Mouse (Mus musculus): ENCODE measurements around the gene Gm45521. TPM values are rescaled to one million over a fixed set of nuclear protein-coding genes. Genes with fewer than 3 reads are reported as not detected.

Gm45521 gene
- total and polyA plus RNA-seq, 3 experiments, result not detected

GRCm38 (mm10) chr14:7986913-7987312, 29.8 kb downstream of the Gm45521 start:
- Histone ChIP-seq H3K4me1 (ENCODE audit: insufficient read depth, low read depth, low read length) (0 out of 2 replicates have a peak, but pooled peaks cover 3% of the 10 kb centered on the region), H3K36me3 (replicated peaks) (no peaks in the 10 kb centered on the region), H3K27me3 (ENCODE audit: insufficient read depth, low read length) (0 out of 2 replicates have a peak, but pooled peaks cover 2% of the 10 kb centered on the region), H3K4me3 (ENCODE audit: low read depth, low read length) (no peak overlapping the region), H3K9me3 (replicated peaks) (no peaks in the 10 kb centered on the region)
- ATAC-seq (ENCODE audit: extremely low read depth, insufficient number of reproducible peaks, low FRiP score, poor library complexity, severe bottlenecking), result no peak
- DNase-seq (ENCODE audit: low spot score), result no peak
- TF ChIP-seq GATA1 (IDR thresholded peaks at IDR 0.05; ENCODE audit: borderline replicate concordance, low read length), result no peak
- TF ChIP-seq POLR2AphosphoS5 (IDR thresholded peaks at IDR 0.05; ENCODE audit: insufficient replicate concordance, low read depth, low read length), result no peak
- TF ChIP-seq GATA2 (IDR thresholded peaks at IDR 0.05; ENCODE audit: borderline replicate concordance, low read depth, low read length), result no peak
- TF ChIP-seq CTCF (IDR thresholded peaks at IDR 0.05; ENCODE audit: low read depth, low read length), result no peak
- no peak for TF ChIP-seq TAL1 (conservative IDR thresholded peaks at IDR 0.05; ENCODE audit: low read depth, low read length)

- H3K4me1 ChIP-seq (ENCODE audit: insufficient read depth, low read depth, low read length), result 0 out of 2 replicates have a peak, but pooled peaks cover 3% of the 10 kb centered on the region
Observed at GRCm38 (mm10) chr14:7989371-7989770, 32.3 kb downstream of the Gm45521 start.

GRCm38 (mm10) chr14:7989961-7990360, 32.9 kb downstream of the Gm45521 start:
- DNase-seq (ENCODE audit: low spot score), result no peak
- 0 out of 2 replicates have a peak, but pooled peaks cover 3% of the 10 kb centered on the region for H3K4me1 ChIP-seq (ENCODE audit: insufficient read depth, low read depth, low read length)
- no peak for TF ChIP-seq TAL1 (conservative IDR thresholded peaks at IDR 0.05; ENCODE audit: low read depth, low read length)
- no peak for TF ChIP-seq POLR2AphosphoS5 (IDR thresholded peaks at IDR 0.05; ENCODE audit: insufficient replicate concordance, low read depth, low read length)
- TF ChIP-seq GATA1 (IDR thresholded peaks at IDR 0.05; ENCODE audit: borderline replicate concordance, low read length), result no peak
- no peak for TF ChIP-seq CTCF (IDR thresholded peaks at IDR 0.05; ENCODE audit: low read depth, low read length)
- no peak for TF ChIP-seq GATA2 (IDR thresholded peaks at IDR 0.05; ENCODE audit: borderline replicate concordance, low read depth, low read length)
- no peak for ATAC-seq (ENCODE audit: extremely low read depth, insufficient number of reproducible peaks, low FRiP score, poor library complexity, severe bottlenecking)
- no peaks in the 10 kb centered on the region for H3K36me3 ChIP-seq (replicated peaks)
- H3K4me3 ChIP-seq (ENCODE audit: low read depth, low read length), result no peak overlapping the region
- H3K9me3 ChIP-seq (replicated peaks), result no peaks in the 10 kb centered on the region
- 0 out of 2 replicates have a peak, but pooled peaks cover 2% of the 10 kb centered on the region for H3K27me3 ChIP-seq (ENCODE audit: insufficient read depth, low read length)

More at GRCm38 (mm10) chr14:7989371-7989770, 32.3 kb downstream of the Gm45521 start:
- ATAC-seq (ENCODE audit: extremely low read depth, insufficient number of reproducible peaks, low FRiP score, poor library complexity, severe bottlenecking), result no peak
- no peak for DNase-seq (ENCODE audit: low spot score)
- 0 out of 2 replicates have a peak, but pooled peaks cover 2% of the 10 kb centered on the region for H3K27me3 ChIP-seq (ENCODE audit: insufficient read depth, low read length)
- H3K36me3 ChIP-seq (replicated peaks), result no peaks in the 10 kb centered on the region
- H3K9me3 ChIP-seq (replicated peaks), result no peaks in the 10 kb centered on the region
- TF ChIP-seq GATA2 (IDR thresholded peaks at IDR 0.05; ENCODE audit: borderline replicate concordance, low read depth, low read length) (no peak), TAL1 (conservative IDR thresholded peaks at IDR 0.05; ENCODE audit: low read depth, low read length) (no peak), GATA1 (IDR thresholded peaks at IDR 0.05; ENCODE audit: borderline replicate concordance, low read length) (no peak), POLR2AphosphoS5 (IDR thresholded peaks at IDR 0.05; ENCODE audit: insufficient replicate concordance, low read depth, low read length) (no peak), CTCF (IDR thresholded peaks at IDR 0.05; ENCODE audit: low read depth, low read length) (no peak)
- no peak overlapping the region for H3K4me3 ChIP-seq (ENCODE audit: low read depth, low read length)

- 0 out of 2 replicates have a peak, but pooled peaks cover 3% of the 10 kb centered on the region for H3K4me1 ChIP-seq (ENCODE audit: insufficient read depth, low read depth, low read length)
- H3K9me3 ChIP-seq (replicated peaks), result no peaks in the 10 kb centered on the region
- no peaks in the 10 kb centered on the region for H3K36me3 ChIP-seq (replicated peaks)
- DNase-seq (ENCODE audit: low spot score), result no peak
- no peak for ATAC-seq (ENCODE audit: extremely low read depth, insufficient number of reproducible peaks, low FRiP score, poor library complexity, severe bottlenecking)
- TF ChIP-seq GATA1 (IDR thresholded peaks at IDR 0.05; ENCODE audit: borderline replicate concordance, low read length) (no peak), GATA2 (IDR thresholded peaks at IDR 0.05; ENCODE audit: borderline replicate concordance, low read depth, low read length) (no peak), CTCF (IDR thresholded peaks at IDR 0.05; ENCODE audit: low read depth, low read length) (no peak), POLR2AphosphoS5 (IDR thresholded peaks at IDR 0.05; ENCODE audit: insufficient replicate concordance, low read depth, low read length) (no peak), TAL1 (conservative IDR thresholded peaks at IDR 0.05; ENCODE audit: low read depth, low read length) (no peak)
- no peak overlapping the region for H3K4me3 ChIP-seq (ENCODE audit: low read depth, low read length)
- H3K27me3 ChIP-seq (ENCODE audit: insufficient read depth, low read length), result 0 out of 2 replicates have a peak, but pooled peaks cover 2% of the 10 kb centered on the region
Observed at GRCm38 (mm10) chr14:7991108-7991776, 34.2 kb downstream of the Gm45521 start.

- no peak for ATAC-seq (ENCODE audit: extremely low read depth, insufficient number of reproducible peaks, low FRiP score, poor library complexity, severe bottlenecking)
- H3K4me1 ChIP-seq (ENCODE audit: insufficient read depth, low read depth, low read length), result 0 out of 2 replicates have a peak, but pooled peaks cover under 1% of the 10 kb centered on the region
Observed at GRCm38 (mm10) chr14:7992158-7992557, 35.1 kb downstream of the Gm45521 start.

GRCm38 (mm10) chr14:7994271-7994767, 37.2 kb downstream of the Gm45521 start, which contains the start of gene Dnase1l3:
TSS of gene Dnase1l3 (minus strand) at chr14:7994573.
- no peaks in the 10 kb centered on the region for H3K4me1 ChIP-seq (ENCODE audit: insufficient read depth, low read depth, low read length)
- no peak within 1 kb of the TSS for H3K4me3 ChIP-seq (ENCODE audit: low read depth, low read length)
- H3K9me3 ChIP-seq (replicated peaks), result no peaks in the 10 kb centered on the region
- H3K27me3 ChIP-seq (ENCODE audit: insufficient read depth, low read length), result 0 out of 2 replicates have a peak, but pooled peaks cover 2% of the 10 kb centered on the region
- ATAC-seq (ENCODE audit: extremely low read depth, insufficient number of reproducible peaks, low FRiP score, poor library complexity, severe bottlenecking) (no peak), DNase-seq (ENCODE audit: low spot score) (no peak)
- H3K36me3 ChIP-seq (replicated peaks), result no peaks in the 10 kb centered on the region
- TF ChIP-seq POLR2AphosphoS5 (IDR thresholded peaks at IDR 0.05; ENCODE audit: insufficient replicate concordance, low read depth, low read length), result no peak
- TF ChIP-seq GATA1 (IDR thresholded peaks at IDR 0.05; ENCODE audit: borderline replicate concordance, low read length), result no peak
- TF ChIP-seq TAL1 (conservative IDR thresholded peaks at IDR 0.05; ENCODE audit: low read depth, low read length), result no peak
- no peak for TF ChIP-seq GATA2 (IDR thresholded peaks at IDR 0.05; ENCODE audit: borderline replicate concordance, low read depth, low read length)
- TF ChIP-seq CTCF (IDR thresholded peaks at IDR 0.05; ENCODE audit: low read depth, low read length), result no peak

More at GRCm38 (mm10) chr14:7992158-7992557, 35.1 kb downstream of the Gm45521 start:
- DNase-seq (ENCODE audit: low spot score), result no peak
- H3K36me3 ChIP-seq (replicated peaks), result no peaks in the 10 kb centered on the region
- H3K27me3 ChIP-seq (ENCODE audit: insufficient read depth, low read length), result 0 out of 2 replicates have a peak, but pooled peaks cover 2% of the 10 kb centered on the region
- TF ChIP-seq CTCF (IDR thresholded peaks at IDR 0.05; ENCODE audit: low read depth, low read length), result no peak
- no peak for TF ChIP-seq POLR2AphosphoS5 (IDR thresholded peaks at IDR 0.05; ENCODE audit: insufficient replicate concordance, low read depth, low read length)
- no peak for TF ChIP-seq GATA1 (IDR thresholded peaks at IDR 0.05; ENCODE audit: borderline replicate concordance, low read length)
- TF ChIP-seq GATA2 (IDR thresholded peaks at IDR 0.05; ENCODE audit: borderline replicate concordance, low read depth, low read length), result no peak
- TF ChIP-seq TAL1 (conservative IDR thresholded peaks at IDR 0.05; ENCODE audit: low read depth, low read length), result no peak
- H3K9me3 ChIP-seq (replicated peaks), result no peaks in the 10 kb centered on the region
- H3K4me3 ChIP-seq (ENCODE audit: low read depth, low read length), result no peak overlapping the region

All from G1E (cell line).